Mouse (Mus musculus) megakaryocyte, embryonic 14.5 days (primary cell): ENCODE results near the gene Gm21830.

Source experiments
- FLI1 ChIP-seq: IDR thresholded peaks from 2 replicates; pipeline ENCODE4 v1.6.1; 2012; ENCODE audit warnings: low read length, inconsistent platforms, mixed read lengths
- GATA1 ChIP-seq: IDR thresholded peaks from 3 replicates; pipeline ENCODE4 v1.6.1; 2012; ENCODE audit warnings: mixed read lengths, low read length, inconsistent platforms, borderline replicate concordance

DNA sequence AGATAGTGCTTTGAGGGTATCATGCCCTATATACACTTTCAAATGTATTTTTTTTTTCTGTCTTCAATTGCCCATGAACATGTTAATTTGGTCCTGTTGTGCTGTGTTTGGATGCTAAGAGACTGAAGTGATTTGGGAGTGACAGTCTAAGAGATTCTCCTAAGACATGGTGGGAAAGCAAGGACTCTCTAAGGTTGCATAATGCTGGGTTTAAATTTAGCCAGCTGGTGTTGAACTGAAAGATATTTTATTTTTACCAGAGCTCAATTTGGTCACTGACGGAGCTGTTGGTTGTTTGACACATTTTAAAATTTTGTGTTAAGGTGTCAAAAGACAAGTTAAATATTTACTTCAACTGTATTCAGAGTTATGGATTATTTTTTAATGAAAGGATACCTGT, 33.2 kb downstream of the Gm21830 start:
- TF ChIP-seq FLI1, result no peak
- TF ChIP-seq GATA1, result no peak
